Mouse (Mus musculus) CD8-positive naive resting alpha-beta T cell, adult 2 months (primary cell): ENCODE results near the gene Zbtb21.
"Not testable (repeated sequence)": the region's sequence is repeated elsewhere in the genome, so short reads cannot be mapped to it uniquely, and the experiment has no call there.

Experiments used
- DNase-seq, 2 experiments: peaks; one replicate each; pipeline ENCODE4 v3.0.0; 2022; ENCODE audit warnings: low read depth in 2 of 2, low spot score in 2 of 2

The Zbtb21 gene

DNA sequence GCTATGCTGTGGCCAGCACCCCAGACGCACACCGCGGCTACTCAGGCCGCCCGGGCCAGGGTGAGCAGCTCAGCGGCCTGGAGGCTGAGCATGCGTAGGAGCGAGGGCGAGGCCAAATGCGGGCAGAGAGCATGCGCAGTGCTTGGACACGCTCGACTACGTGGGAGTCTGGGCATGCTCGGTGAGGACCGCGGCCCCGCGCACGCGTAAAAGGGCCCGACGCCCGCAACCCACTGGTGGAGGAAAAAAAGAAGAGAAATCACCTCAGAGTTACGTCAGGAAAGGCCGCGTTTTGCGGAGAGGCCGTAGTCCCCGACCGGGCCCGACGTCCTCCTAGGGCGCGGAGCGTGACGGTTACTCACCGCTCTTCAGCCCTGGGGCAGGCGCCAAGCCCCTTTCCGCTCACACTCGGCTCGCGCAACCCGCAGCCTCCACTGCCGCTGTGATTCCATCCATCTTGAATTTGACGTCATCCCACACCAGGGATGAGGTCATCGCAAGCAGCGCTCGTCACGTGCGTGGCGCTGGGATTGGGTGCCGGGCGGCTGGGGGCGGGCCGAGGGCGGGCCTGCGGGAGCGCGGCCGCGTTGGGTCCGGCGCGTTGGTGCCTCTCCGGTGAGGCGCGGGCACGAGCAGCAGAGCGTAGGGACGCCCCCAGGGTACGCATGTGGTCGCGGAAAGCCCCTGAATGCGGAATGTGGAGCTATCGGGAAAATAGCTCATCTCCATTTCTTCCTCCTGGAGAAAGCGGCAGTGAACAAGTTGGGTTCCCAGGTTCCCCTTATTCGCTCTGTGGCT is at the start of gene Zbtb21, which contains the start of gene C2cd2:
Gene Zbtb21 (minus strand): TSS at position 472 of the 798 bp plus-strand sequence.
Gene C2cd2 (minus strand): TSS at position 448 of the 798 bp plus-strand sequence.
- DNase-seq: peak; percentile 91 to 92

DNA sequence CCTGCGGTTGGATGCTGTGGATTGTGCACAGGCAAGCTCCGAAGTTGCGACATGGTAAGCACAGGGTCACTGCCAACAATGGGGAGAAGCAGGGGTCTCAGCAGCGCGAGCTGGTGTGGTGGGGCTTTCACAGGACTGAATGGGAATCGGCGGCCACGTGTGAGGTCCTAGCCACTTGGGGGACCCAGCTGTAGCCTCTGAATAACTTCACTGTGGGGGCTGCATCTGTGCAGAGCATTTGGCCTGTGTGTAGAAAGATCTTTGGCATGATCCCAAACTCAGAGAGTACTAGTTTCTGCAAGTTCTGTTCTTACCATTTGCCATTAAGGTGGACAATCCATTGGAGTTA is 34.9 kb upstream of the Zbtb21 start:
- not testable (repeated sequence) for DNase-seq

DNA sequence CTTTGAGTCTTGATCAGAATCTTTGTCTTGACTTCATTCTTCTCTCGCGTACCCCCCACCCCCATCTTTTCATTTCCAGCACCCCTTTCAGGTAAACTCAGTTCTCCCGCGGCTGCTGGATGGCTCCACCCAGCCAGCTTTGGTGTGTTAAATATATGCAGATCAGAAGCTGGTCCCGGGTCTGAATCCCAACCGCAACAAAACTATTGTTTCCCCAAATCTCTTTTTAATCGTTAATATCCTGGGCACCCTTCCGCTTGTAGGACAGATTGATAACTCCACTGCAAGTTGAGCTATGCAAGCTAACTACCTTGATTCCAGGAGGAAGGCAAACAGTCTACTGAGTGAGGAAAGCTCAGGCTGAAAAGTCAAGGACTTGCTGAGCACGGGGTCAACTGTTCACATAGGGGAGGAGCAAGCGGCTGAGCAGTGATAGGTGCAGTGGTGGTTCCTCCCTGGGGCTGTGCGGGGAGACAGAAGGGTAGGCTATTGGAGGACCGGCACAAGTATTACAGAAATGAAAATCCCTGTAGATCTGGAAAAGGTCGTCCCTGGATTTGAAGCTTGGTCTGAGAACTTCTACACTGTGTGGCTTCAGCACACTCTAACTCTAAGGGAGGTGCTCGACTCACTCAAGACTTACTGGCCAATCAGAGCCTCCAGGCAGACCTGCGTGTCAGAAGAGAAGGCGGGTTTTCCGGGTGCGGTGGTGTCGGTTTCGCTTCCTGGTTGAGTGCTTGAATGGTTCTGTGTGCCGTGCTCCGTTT is 34.4 kb upstream of the Zbtb21 start, which contains the start of gene B230307C23Rik:
Gene B230307C23Rik (plus strand): TSS at position 700 of the 767 bp plus-strand sequence.
- peak; percentile 76 to 83 for DNase-seq

DNA sequence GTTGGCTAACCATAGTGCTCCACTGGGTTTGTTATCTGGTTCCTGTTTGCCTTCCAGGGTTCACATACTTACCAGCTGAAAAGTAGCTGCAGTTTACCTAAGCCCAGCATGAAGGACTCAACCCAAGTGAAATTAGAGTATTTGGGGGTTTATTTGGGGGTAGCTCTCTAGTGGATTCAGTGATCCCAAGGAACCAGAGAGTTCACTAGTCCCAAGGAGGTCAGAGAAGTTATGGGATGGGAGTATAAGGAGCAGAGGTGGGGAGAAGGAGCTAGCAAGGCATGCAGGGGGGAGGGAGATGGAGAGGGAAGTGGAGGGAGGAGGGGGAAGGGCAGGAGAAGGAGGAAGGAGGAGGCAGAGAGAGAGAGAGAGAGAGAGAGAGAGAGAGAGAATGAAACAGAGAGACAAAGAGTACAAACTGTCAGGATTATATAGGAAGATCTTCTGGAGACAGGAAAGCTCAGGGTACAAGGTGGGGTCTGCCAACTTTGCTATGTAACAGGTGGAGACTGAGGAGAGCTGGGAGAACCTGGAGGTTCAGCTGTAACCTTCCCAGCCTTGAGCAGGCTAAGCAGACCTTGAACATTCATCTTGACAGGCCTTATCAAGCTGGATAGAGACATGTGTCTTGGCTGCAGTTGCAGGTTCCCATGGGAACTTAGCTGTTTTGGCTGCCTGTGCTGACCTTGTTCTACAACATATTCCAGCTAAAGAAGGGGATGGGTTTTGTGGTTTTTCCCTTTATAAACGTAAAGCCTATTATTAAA is 33.6 kb upstream of the Zbtb21 start:
- DNase-seq: no peak

DNA sequence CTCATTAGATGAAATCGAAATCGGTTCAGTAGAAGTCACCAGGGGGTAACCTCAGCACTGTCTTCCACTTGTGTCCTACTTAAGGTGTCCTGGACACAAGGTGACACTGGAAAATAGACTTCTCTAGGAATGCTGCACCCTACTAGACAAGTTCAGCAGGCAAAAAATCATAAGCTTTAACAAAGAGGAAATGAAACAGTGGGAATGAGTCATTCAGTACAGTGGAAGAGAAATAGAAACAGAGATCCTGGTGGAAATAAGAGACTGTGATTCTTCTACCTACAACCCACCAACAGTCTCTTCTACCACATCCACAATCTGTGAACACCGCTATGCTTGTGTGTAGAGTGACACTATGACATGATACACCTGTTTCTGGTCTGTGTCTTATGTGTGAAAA is 30.1 kb upstream of the Zbtb21 start:
- not testable (repeated sequence) for DNase-seq

DNA sequence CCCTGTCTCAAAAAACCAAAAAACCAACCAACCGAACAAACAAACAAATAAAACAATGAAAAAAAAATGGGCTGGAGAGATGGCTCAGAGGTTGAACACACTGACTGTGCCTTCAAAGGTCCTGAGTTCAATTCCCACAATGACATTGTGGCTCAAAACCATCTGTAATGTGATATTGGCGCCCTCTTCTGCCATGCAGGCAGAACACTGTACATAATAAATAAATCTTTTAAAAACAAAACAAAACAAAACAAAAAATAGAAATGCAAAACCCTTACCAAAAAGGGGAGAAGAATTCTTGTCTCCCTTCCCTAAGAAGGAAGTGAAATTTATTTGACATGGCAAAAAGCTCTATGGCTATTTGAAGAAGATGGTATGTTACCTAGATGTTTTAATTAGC is 29.1 kb upstream of the Zbtb21 start:
- no peak for DNase-seq

DNA sequence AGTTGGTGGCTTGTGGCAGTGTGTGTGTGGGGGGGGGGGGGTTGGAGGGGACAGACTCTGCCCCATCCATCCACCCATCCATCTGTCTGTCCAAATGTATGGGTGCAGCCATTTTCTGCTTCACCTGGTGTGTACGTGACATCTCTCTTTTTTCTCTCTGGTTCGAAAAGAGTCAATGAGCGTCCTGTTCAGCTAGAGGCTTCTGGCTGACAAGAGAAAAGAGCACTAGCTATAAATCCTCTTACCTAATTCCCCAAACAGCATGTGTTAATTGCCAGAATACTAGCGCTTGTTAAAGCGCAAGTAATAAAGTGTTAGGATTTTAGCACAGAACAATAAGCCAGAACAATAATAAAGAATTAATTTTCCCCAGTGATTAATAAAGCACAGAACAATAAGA is 22.2 kb upstream of the Zbtb21 start:
- DNase-seq: no peak

DNA sequence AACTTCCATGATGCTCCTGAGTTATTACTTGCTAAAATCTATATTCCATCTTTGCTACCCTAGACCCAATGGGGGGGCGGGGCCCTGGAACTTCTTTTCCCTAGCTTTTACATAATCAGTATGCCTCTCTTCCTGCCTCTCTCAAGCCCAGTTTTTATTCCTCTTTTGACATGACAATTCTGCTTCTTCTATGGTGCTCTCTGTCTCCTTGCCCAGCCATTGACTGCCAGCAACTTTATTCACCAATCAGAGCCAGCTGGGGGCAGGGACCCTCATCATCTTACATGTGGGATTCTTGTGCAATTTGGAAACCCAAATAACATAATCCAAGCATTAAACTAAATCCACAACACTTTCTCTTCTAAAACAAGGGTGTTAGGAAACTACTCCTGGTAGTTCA is 18.9 kb upstream of the Zbtb21 start:
- DNase-seq: no peak

DNA sequence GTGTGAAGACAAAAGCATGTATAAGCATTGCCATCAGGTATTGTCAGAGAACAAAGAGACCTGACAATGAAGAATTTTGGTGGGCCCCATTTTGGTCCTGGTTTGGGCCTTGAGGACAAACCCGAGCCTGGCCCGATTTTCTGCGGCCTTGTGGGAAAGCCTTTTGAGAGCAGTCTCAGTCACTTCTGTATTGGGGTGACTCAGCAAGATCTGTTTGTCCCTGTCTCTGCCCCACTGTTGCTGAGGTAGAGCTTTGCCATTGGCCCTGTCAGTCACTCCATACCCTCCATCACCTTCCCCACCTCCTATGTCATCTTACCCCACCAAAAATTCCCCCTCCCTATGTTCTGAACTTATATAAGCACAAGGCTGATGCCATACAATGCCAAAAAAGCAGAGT is 15.3 kb upstream of the Zbtb21 start:
- no peak for DNase-seq

DNA sequence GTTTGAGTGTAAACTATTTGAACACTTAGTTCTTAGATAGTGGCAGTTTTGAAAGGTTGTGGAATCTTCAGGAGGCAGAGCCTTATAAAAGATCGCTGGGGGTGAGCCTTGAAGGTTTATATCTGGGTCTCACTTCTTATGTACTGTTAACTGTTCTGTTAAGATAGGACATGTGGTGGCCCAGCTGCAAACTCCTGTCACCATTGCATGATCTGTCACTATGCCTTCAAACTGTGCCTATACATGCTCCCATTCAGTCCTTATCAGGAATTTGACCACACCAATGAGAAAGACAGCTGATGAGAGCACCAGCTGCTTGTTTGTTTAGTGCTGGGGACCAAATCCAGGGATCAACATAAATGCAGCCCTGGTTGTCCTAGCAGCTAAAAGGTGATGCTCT is 14.9 kb upstream of the Zbtb21 start:
- DNase-seq: no peak

DNA sequence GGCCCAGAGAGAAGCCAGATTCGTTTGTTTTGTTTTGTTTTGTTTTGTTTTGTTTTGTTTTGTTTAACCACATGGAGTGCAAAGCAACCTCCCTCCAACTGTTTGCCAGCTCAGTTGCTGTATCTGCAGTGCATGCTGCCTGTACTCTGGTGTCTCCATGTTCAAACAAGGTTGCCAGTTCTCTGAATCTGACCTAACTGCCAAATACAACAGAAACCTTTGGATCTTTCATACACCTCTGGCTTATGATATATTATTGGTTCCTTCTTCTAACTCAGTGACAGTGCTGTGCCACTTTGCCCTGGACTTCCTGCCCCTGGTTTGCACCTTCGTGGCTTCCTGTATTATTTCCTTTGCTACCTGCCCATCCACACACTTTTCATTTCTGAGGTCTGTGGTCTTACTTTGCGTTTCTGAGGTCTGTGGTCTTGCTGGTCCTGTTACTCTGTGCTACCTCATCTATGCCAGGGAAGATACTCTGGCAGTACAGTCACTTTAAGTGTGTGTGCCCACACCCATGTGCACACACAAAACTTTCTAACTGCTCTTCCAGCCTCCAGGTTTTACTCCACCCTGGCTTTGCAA is 1.6 kb upstream of the Zbtb21 start:
- DNase-seq: peak; percentile 17 to 42

DNA sequence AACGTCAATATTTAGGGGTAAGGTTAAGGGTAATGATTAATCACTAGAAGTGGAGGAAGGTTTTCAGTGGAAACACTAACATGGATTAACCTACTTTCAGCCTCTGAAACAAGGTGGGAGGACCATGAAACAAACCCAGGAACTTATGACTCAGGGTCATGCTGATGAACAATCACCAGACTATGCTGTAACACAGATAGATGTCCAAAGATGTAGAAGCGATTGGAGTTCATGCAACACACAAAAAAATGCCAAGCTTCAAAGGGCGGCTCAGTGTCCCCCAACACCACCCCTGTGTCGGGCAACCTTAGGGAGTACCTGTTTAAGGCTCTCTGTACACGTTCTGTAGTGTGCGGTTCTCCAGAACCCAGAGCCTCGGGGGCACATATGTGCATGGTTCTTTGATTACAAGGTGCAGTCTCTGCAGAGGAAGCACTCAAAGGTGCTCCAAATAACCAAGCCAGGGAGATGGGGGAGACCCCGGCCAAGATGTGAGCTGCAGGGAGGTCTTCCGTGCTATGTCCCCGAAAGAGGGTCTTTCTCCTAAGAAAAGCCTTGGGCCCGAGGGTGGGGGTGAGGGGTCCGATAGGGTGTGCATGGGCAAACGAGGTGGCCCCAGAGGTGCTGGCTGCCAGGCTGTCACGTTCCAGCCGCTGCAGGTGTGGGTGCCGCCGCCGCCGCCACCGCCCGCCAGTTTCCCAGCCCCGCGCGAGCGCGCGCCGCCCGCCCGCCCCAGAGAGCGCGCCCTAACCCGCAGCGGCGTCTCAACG is 856 bp downstream of the Zbtb21 start:
- DNase-seq: peak in 1 of 2 experiments; percentile 18

DNA sequence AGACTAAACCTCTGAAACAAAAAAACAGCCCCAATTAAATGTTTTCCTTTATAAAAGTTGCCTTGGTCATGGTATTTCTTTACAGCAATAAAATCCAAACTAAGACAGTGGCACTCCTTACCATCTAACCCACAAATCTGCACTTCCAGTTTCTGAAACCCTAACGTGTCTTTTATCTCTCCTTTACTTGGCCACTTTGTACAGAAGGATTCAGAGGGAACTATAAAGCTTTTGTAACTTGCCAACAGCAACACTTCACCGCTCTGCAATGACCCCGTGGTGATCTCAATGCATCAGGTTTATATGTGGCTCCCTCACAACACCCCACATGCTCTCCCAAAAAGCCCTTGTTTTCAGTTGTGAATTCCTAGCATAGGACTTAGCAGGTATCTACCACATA is 2.1 kb downstream of the Zbtb21 start:
- no peak for DNase-seq

DNA sequence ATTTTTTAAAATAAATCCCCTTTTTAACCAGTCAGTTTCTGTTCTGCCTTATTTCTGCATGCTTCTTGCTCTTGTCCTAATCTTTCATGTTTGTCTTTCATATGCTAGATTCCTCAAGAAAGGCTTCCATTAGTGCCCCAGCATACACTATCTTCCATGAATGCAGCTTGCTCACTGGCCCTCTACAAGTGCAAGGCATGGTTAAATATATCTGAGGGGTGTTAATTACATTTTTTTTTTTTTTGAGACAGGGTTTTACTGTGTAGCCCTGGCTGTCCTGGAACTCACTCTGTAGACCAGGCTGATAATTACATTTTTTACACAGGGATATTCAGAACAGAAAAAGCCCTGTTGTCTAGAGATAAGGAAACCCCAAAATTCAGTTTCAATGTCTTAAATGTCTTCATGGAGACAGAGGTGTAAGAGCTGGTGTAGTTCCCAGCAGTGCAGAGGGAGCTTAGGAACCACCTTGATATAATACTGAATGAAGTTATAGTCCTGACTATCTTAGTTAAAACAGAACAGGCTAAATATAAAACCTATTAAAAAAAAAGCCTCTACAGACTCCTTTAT is 3.9 kb downstream of the Zbtb21 start:
- no peak for DNase-seq

DNA sequence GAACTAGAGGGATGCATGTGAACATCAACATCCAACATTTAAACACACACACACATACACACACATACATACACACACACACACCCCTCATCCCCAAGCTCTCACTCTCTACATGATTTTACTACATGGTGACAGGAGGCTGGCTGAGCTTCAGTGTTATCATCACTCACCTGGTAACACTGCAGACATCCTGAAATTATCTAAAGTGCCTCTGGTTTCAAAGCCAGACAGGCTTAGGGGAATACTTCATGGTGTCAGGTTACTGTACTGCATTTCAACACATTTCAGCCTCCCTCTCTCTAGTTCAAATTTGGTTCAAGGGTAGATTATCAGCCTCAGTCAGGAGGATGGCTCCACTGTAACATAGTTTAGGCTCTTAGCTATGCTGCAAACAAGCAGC is 4.8 kb downstream of the Zbtb21 start:
- DNase-seq: no peak

DNA sequence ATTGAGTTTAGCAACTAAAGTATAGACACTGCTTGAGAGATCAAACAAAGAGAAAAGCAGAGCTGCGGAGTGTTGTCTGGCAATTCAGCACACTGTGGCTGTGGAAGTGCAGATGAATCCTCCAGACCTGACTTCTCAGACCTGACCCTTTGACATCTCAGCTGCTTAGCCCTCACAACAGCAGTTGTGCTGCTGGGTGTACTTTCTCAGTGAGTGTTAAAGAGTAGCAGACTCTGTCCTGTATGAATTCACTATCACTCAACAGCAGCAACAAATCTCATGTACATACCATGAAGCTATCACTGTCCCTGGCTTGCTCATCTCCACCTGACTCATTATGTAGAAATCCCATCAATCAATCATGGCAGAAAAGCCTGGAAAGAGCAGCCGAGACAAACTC is 6.4 kb downstream of the Zbtb21 start:
- no peak for DNase-seq

DNA sequence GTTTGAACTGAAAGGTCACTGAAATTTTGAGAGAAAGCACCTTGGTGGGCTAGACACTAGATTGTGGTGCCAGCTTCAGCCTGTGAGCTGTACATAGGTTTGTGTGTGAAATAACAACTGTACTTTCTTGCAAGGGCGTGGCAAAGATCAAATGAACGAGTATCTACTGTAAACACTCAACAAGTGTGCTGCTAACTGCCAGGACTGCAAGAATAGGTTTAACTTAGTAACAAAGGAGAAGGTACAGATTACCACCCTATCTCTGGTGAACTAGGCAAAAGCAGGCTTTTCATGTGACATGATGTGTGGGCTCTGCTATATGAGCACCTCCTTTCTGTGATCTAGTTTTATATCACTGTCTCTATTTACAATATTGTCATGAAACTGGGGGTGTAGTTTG is 9.1 kb downstream of the Zbtb21 start:
- no peak for DNase-seq

DNA sequence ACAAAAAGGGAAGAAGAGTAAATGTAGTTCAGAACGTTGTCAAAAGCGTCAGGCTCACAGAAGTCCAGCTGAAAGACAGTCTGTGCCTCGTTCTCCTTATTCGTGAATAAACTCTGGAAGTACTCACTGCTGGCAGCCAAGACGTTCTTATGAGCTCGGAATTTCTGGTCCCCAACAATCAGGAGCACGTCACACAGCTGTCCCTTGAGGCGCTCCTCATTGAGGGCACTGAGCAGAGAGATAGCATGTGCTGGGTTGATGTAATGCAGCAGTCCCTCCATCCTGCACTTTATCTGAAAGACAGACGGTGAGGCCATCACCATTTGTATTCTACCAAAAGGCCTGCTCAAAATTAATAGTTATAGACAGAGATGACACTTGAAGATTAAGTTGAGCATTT is 9.6 kb downstream of the Zbtb21 start:
- no peak for DNase-seq

DNA sequence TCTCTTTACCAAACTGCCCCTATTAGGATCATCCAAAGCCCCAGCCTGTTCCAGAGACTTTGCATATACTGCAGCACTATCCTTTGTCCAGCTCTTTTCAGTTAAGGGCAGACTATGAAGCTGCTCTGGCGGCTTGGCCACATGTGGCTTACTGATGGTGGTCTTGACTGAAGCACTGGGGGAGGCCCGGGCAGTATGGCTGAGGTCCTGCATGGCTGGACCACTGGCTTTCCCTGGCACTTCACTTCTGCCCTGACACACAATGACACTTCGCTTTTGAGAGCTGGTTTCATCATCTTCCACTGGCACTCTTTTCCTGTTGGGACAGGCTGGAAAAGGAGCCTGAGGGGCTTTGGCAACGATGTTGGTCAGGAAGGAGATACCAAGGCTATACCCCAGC is 10.1 kb downstream of the Zbtb21 start:
- no peak for DNase-seq

DNA sequence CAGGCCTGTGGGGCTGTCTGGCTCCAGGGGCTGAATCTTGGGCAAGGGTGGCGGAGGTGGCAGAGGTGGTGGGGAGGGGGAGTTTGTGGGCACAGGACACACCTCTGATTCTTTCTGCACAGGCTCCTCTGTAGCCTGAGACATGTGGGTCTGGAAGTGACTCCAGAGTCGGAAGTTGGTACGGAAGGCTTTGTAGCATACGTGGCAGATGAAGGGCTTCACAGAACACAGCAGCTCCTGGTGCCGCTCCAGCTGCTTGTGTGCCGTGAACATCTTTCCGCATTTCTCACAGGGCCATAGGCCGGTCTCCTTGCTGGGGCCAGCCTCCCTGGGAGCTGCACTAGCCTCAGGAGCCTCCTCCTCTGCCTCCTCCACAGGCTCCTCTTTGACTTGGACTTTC is 12.4 kb downstream of the Zbtb21 start:
- no peak for DNase-seq
